Mouse (Mus musculus) cerebellum, adult 2 months (tissue): ENCODE measurements around the gene Fam53b.

ENCODE experiments used
- CTCF ChIP-seq: fragments of 200-500 bp; IDR thresholded peaks from 2 replicates; pipeline ENCODE4 v1.5.1; 2011; ENCODE audit warnings: low read depth, mild to moderate bottlenecking, control low read depth, low read length, moderate library complexity, borderline replicate concordance; ENCODE audit not compliant: insufficient read depth
- POLR2A ChIP-seq: fragments of 200-500 bp; IDR thresholded peaks from 2 replicates; pipeline ENCODE4 v1.6.1; 2011; ENCODE audit warnings: low read length, control low read depth, borderline replicate concordance; ENCODE audit not compliant: insufficient read depth

DNA sequence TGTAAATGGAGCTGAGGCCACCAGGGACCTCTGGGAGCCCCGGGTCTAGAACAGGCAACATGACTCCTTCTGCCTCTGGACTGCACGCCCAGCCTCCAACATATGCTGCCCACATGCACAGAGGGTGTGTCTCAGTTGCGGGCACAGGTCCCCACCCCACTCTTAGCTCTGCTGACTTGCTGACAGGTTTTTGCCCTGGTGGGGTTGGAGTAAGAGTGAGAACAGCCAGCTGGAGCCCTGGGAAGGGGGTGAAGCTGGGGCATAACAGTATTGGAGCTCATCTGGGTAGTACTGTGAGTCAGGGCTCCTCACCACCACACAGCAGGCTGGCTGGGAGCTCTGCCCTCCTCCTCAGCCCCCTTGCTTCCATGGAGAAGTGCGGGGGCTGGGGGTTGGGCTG, 113.6 kb downstream of the Fam53b start:
- no peak for TF ChIP-seq POLR2A
- no peak for TF ChIP-seq CTCF
